Mouse (Mus musculus): ENCODE data around the gene Palld. TPM values are rescaled to one million over a fixed set of nuclear protein-coding genes. Genes with fewer than 3 reads are reported as not detected.

The Palld gene
- total RNA-seq, 2 experiments from 2014 or later = 5.1 to 5.5 TPM

DNA sequence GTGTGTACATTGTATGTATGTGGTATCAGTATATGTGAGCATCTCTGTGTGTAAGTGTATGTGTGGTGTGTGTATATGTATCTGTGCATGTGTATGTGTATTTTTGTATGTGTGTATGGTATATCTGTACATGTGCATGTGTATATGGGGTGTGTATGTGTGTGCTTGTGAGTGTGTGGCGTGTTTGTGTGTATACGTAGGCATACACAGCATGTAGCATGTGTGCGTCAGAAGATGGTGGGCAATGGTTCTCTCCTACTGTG lies 435.0 kb downstream of the Palld start:
- no peak for DNase-seq (ENCODE audit: low spot score in 2 of 2)

DNA sequence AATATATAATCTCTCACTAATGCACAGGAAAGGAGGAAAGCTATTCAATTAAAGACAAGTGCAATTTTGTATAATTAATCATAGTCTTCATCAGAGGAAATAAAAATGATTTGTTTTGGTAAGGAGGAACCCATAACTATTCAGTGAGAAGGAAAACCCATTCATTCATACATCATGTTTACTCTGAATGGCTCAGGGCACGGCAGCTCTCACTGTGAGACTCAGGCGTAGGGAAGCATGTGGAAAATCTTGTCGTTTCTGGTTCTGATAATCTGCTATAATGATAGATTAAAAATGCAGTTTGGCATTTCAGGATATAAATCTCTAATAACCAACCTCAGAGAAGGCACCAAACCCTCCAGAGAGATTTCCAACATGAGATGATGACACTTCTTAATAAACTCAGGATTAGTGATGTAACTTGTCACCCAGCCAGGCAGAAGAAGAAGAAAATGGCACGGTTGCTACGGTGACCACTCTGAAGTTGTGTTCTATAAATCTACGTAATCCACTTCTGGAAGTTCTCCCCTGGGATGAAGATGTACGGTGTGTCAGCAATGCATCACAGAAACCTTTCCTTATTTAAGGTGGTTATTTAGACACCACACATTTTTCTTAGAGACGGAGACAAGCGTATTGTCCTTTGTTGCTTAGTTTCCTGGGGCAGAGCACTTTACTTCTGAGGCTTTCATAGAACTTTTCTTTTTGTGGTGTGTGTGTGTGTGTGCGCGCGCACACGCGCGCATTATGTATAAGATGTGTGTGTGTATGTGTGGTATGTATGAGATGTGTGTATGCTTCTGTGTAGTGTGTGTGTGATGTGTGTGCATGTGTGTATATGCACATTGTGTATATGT lies 435.6 kb downstream of the Palld start:
- no peak for DNase-seq (ENCODE audit: low spot score in 2 of 2)

DNA sequence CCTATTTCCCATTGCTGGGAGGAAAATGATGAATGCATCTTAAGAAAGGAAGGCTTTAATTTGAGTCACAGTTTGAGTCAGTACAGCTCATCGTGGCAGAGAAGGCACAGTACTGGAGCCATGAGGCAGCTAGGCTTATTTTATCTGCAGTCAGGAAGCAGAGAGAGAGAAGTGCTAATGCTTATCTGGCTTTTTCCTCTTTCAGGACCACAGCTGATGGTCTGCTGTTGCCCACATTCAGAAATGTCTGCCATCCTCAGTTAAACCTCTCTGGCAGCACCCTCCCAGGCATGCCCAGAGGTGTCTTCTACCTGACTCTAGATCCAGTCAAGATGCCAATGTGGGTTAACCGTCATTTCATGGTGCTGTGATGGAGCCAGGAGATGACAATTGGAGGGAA lies 438.1 kb downstream of the Palld start:
- no peak for DNase-seq (ENCODE audit: low spot score in 2 of 2)

DNA sequence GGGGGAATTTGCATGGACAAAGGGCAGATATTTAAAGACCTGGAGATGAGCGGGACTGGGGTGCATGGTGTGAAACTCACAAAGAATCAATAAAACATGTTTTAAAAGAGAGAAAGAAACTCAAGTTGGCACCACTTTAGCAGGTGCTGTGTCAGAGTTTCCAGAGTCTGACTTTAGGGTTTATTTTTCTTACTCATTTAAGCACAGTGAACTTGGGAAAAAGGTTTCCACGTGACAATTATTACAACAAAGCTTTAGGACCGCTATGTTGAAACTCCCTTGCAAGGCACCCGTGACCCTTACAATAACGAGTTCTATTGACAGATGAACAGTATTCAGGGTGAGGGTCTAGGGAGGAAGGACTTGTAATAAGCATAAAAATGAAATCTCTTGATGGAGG lies 440.3 kb downstream of the Palld start:
- no peak for DNase-seq (ENCODE audit: low spot score in 2 of 2)

Other genes with a start within 250 kb of the Palld start
- under 1 TPM; 0.23 to 0.30 TPM for gene Ddx60, start 25.4 kb upstream of the Palld start, total RNA-seq (2021)
- gene Anxa10, start 220.5 kb upstream of the Palld start, total RNA-seq (2021) = not detected

All from layer of hippocampus, adult 18-20 months (tissue).